Mouse (Mus musculus) neural tube, embryonic 11.5 days (tissue): ENCODE results near the gene Nfe2l2. TPM values are rescaled to one million over a fixed set of nuclear protein-coding genes. Genes with fewer than 3 reads are reported as not detected.

Source experiments
- ATAC-seq: fragments of 200-750 bp; cut with Nextera tagmentation; 2 replicates; pipeline ENCODE4 v1.8.0; 2017; ENCODE audit warnings: moderate number of reproducible peaks, mild to moderate bottlenecking, moderate TSS enrichment, moderate library complexity; ENCODE audit not compliant: insufficient read depth, low FRiP score, low TSS enrichment
- DNase-seq: peaks from one replicate; pipeline ENCODE4 v3.0.0-alpha.2; 2015; ENCODE audit warnings: low spot score
- H3K27ac ChIP-seq: fragments of 300-500 bp; sonication (generic); 2 replicates; pipeline ENCODE4 v1.5.1; 2014; ENCODE audit warnings: low read depth, mild to moderate bottlenecking, low read length
- H3K27me3 ChIP-seq: fragments of 300-500 bp; sonication (generic); 2 replicates; pipeline ENCODE4 v1.6.1; 2014; ENCODE audit warnings: mild to moderate bottlenecking, low read length, mixed read lengths; ENCODE audit not compliant: control insufficient read depth, insufficient read depth
- H3K36me3 ChIP-seq: fragments of 300-500 bp; sonication (generic); 2 replicates; pipeline ENCODE4 v1.6.1; 2014; ENCODE audit warnings: mild to moderate bottlenecking, low read length, moderate library complexity, mixed read lengths; ENCODE audit not compliant: control insufficient read depth, insufficient read depth
- H3K4me1 ChIP-seq: fragments of 300-500 bp; sonication (generic); 2 replicates; pipeline ENCODE4 v1.6.1; 2014; ENCODE audit warnings: low read length, mixed read lengths; ENCODE audit not compliant: control insufficient read depth, insufficient read depth
- H3K4me2 ChIP-seq: fragments of 300-500 bp; sonication (generic); 2 replicates; pipeline ENCODE4 v1.6.1; 2014; ENCODE audit warnings: low read depth, mild to moderate bottlenecking, moderate library complexity
- H3K4me3 ChIP-seq: fragments of 300-500 bp; sonication (generic); 2 replicates; pipeline ENCODE4 v1.5.1; 2014; ENCODE audit warnings: low read depth, low read length
- H3K9ac ChIP-seq: fragments of 300-500 bp; sonication (generic); 2 replicates; pipeline ENCODE4 v1.6.1; 2014; ENCODE audit warnings: mild to moderate bottlenecking, low read length
- H3K9me3 ChIP-seq: fragments of 300-500 bp; sonication (generic); 2 replicates; pipeline ENCODE4 v1.6.1; 2016; ENCODE audit warnings: low read length; ENCODE audit not compliant: control insufficient read depth
- WGBS: fragments of 180-500 bp; shearing (Covaris S2); extraction: QIAGEN DNeasy Blood & Tissue Kit; methylation state at CpG from one replicate; pipeline ENCODE4 v1.1.7; 2014; 5-methylcytosine and 5-hydroxymethylcytosine counted together
- polyA plus RNA-seq: library from polyadenylated mRNA; unstranded; fragments of >200 nt; fragmentation: Nextera tagmentation; extraction: Ambion mirVana; gene quantifications from 2 replicates; pipeline ENCODE4 v1.2.1, GENCODE M21; 2014

The Nfe2l2 gene
- polyA plus RNA-seq, 1 experiment from 2014 or later, result 26.5 TPM

- Histone ChIP-seq H3K4me2 (no peak overlapping the region), H3K27ac (no peak overlapping the region), H3K27me3 (no peaks in the 10 kb centered on the region), H3K36me3 (no peaks in the 10 kb centered on the region), H3K4me1 (0 out of 2 replicates have a peak, but pooled peaks cover 2% of the 10 kb centered on the region), H3K4me3 (no peak overlapping the region), H3K9me3 (no peaks in the 10 kb centered on the region), H3K9ac (no peak overlapping the region)
- DNase-seq (no peak), ATAC-seq (no peak)
- 49% methylated on average over 12 of the region's 12 CpGs for WGBS
These were observed 11.9 kb upstream of the Nfe2l2 start for GRCm38 (mm10) chr2:75716046-75717016.

DNA sequence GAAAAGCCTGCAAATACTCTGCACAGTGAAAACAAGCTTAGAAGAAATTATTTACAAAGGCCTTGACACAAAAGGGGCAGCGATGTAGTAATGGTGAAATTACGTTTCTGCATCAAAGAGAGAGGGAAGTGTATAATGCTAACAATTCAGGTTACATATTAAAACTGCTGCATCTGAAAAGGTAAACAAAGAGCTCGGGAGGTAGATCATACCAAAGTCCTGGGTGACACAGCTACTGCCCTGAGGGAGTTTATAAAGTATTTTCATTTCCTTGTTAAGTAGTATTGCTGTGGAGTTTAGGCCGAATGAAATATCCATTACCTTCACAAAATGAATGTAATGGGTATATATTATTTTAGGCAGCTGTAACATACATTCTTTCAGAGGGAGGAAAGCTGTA lies 10.3 kb upstream of the Nfe2l2 start:
- ATAC-seq (no peak), DNase-seq (no peak)
- 82% methylated on average over 4 of the region's 4 CpGs for WGBS

GRCm38 (mm10) chr2:75713083-75713482 lies 8.6 kb upstream of the Nfe2l2 start:
- ATAC-seq, result no peak
- WGBS, result 85% methylated on average over 3 of the region's 3 CpGs

More for the DNA sequence above, 10.3 kb upstream of the Nfe2l2 start:
- H3K27me3 ChIP-seq, result no peaks in the 10 kb centered on the region
- no peak overlapping the region for H3K9ac ChIP-seq
- no peak overlapping the region for H3K4me3 ChIP-seq
- H3K9me3 ChIP-seq, result no peaks in the 10 kb centered on the region
- H3K4me1 ChIP-seq, result 0 out of 2 replicates have a peak, but pooled peaks cover 2% of the 10 kb centered on the region
- H3K4me2 ChIP-seq, result no peak overlapping the region
- no peaks in the 10 kb centered on the region for H3K36me3 ChIP-seq
- H3K27ac ChIP-seq, result no peak overlapping the region

GRCm38 (mm10) chr2:75707420-75707819 lies 3.0 kb upstream of the Nfe2l2 start:
- no peak overlapping the region for H3K4me3 ChIP-seq
- no peak for DNase-seq
- no peaks in the 10 kb centered on the region for H3K27me3 ChIP-seq
- H3K36me3 ChIP-seq, result no peaks in the 10 kb centered on the region
- no peaks in the 10 kb centered on the region for H3K9me3 ChIP-seq
- 5% methylated on average over 1 of the region's 1 CpGs for WGBS
- no peak overlapping the region for H3K27ac ChIP-seq
- H3K9ac ChIP-seq, result no peak overlapping the region
- ATAC-seq, result no peak
- H3K4me1 ChIP-seq, result peaks cover 3% of the 10 kb centered on the region; the same call in 1 of the 2 replicates
- H3K4me2 ChIP-seq, result no peak overlapping the region

More at GRCm38 (mm10) chr2:75713083-75713482, 8.6 kb upstream of the Nfe2l2 start:
- H3K36me3 ChIP-seq, result no peaks in the 10 kb centered on the region
- H3K27ac ChIP-seq, result no peak overlapping the region
- H3K4me3 ChIP-seq, result no peak overlapping the region
- H3K9ac ChIP-seq, result no peak overlapping the region
- no peak for DNase-seq
- H3K9me3 ChIP-seq, result no peaks in the 10 kb centered on the region
- H3K4me1 ChIP-seq, result 0 out of 2 replicates have a peak, but pooled peaks cover 2% of the 10 kb centered on the region
- H3K4me2 ChIP-seq, result no peak overlapping the region
- no peaks in the 10 kb centered on the region for H3K27me3 ChIP-seq

GRCm38 (mm10) chr2:75706435-75706834 lies 2.0 kb upstream of the Nfe2l2 start:
- ATAC-seq, result no peak
- no peaks in the 10 kb centered on the region for H3K36me3 ChIP-seq
- peaks cover 11% of the 10 kb centered on the region; the same call in 1 of the 2 replicates for H3K4me1 ChIP-seq
- 76% methylated on average over 5 of the region's 5 CpGs for WGBS
- no peak overlapping the region for H3K9ac ChIP-seq
- DNase-seq, result no peak
- H3K27me3 ChIP-seq, result no peaks in the 10 kb centered on the region
- H3K4me3 ChIP-seq, result no peak overlapping the region
- no peak overlapping the region for H3K27ac ChIP-seq
- H3K9me3 ChIP-seq, result no peaks in the 10 kb centered on the region
- H3K4me2 ChIP-seq, result no peak overlapping the region

- H3K9ac ChIP-seq, result peak overlapping the region; percentile 75
- H3K27ac ChIP-seq, result peak overlapping the region; percentile 73; the same call in 1 of the 2 replicates
- H3K9me3 ChIP-seq, result no peaks in the 10 kb centered on the region
- H3K4me3 ChIP-seq, result peak overlapping the region; percentile 63
- WGBS, result 34% methylated on average over 19 of the region's 19 CpGs
- no peaks in the 10 kb centered on the region for H3K27me3 ChIP-seq
- DNase-seq (no peak), ATAC-seq (no peak; the same call in 1 of the 2 replicates)
- H3K4me1 ChIP-seq, result peaks cover 14% of the 10 kb centered on the region; the same call in 1 of the 2 replicates
- H3K36me3 ChIP-seq, result no peaks in the 10 kb centered on the region
- peak overlapping the region; percentile 75 for H3K4me2 ChIP-seq
These were observed 816 bp upstream of the Nfe2l2 start for GRCm38 (mm10) chr2:75705162-75705752.

- under 1% methylated on average over 58 of the region's 62 CpGs for WGBS
- Histone ChIP-seq H3K4me2 (peak overlapping the region; percentile 75), H3K9ac (peak overlapping the region; percentile 75), H3K27me3 (no peaks in the 10 kb centered on the region), H3K27ac (peak overlapping the region; percentile 73), H3K4me1 (peaks cover 14% of the 10 kb centered on the region; the same call in 1 of the 2 replicates), H3K36me3 (no peaks in the 10 kb centered on the region), H3K9me3 (no peaks in the 10 kb centered on the region), H3K4me3 (peak overlapping the region; percentile 63)
- ATAC-seq (peak; percentile 78), DNase-seq (peak; percentile 92)
These were observed 863 bp downstream of the Nfe2l2 start for GRCm38 (mm10) chr2:75703375-75704181.

DNA sequence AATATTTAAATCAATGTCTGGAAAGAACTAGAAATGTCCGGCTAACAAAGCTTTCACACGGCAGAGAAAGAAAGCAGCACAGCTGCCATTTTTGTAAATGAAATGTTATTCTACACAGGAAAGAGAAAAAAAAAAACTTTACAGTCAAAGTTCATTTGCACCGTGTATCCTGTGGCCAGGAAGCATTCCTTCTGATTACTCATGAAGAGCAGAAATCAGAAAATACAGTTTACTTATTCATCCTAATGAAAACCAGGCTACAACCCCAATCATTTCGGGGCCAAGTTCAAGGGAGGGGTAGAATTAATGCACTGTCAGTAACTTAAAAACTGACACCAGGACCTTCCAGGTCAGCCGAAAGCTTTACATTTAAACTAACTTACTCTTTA lies 1.9 kb downstream of the Nfe2l2 start:
- ATAC-seq (no peak), DNase-seq (no peak)
- H3K36me3 ChIP-seq, result no peaks in the 10 kb centered on the region
- H3K4me1 ChIP-seq, result peaks cover 14% of the 10 kb centered on the region; the same call in 1 of the 2 replicates
- H3K27me3 ChIP-seq, result no peaks in the 10 kb centered on the region
- H3K27ac ChIP-seq, result no peak overlapping the region
- peak overlapping the region; percentile 75 for H3K4me2 ChIP-seq
- 47% methylated on average over 5 of the region's 5 CpGs for WGBS
- H3K4me3 ChIP-seq, result peak overlapping the region; percentile 63
- H3K9me3 ChIP-seq, result no peaks in the 10 kb centered on the region
- H3K9ac ChIP-seq, result no peak overlapping the region
